Mouse (Mus musculus) intestine, embryonic 14.5 days (tissue): ENCODE results near the gene Tfdp2. TPM values are rescaled to one million over a fixed set of nuclear protein-coding genes. Genes with fewer than 3 reads are reported as not detected.

Source experiments
- ATAC-seq: fragments of 200-750 bp; cut with Nextera tagmentation; replicated peaks from 2 replicates; pipeline ENCODE4 v1.8.0; 2017; ENCODE audit warnings: low read depth, moderate number of reproducible peaks, moderate TSS enrichment, moderate library complexity; ENCODE audit not compliant: low FRiP score, low TSS enrichment
- DNase-seq: peaks from one replicate; pipeline ENCODE4 v3.0.0-alpha.2; 2018; ENCODE audit warnings: low spot score
- H3K27ac ChIP-seq: fragments of 300-500 bp; sonication (generic); 2 replicates; pipeline ENCODE4 v1.5.1; 2014; ENCODE audit warnings: low read depth, mild to moderate bottlenecking, control low read depth
- H3K27me3 ChIP-seq: fragments of 300-500 bp; sonication (generic); replicated peaks from 2 replicates; pipeline ENCODE4 v1.6.1; 2014; ENCODE audit warnings: low read length, control low read depth; ENCODE audit not compliant: control insufficient read depth, insufficient read depth
- H3K36me3 ChIP-seq: fragments of 300-500 bp; sonication (generic); 2 replicates; pipeline ENCODE4 v1.6.1; 2014; ENCODE audit warnings: low read length, control low read depth; ENCODE audit not compliant: control insufficient read depth, insufficient read depth
- H3K4me1 ChIP-seq: fragments of 300-500 bp; sonication (generic); replicated peaks from 2 replicates; pipeline ENCODE4 v1.6.1; 2014; ENCODE audit warnings: low read length, control low read depth, mixed read lengths; ENCODE audit not compliant: control insufficient read depth, insufficient read depth
- H3K4me2 ChIP-seq: fragments of 300-500 bp; sonication (generic); 2 replicates; pipeline ENCODE4 v1.6.1; 2014; ENCODE audit warnings: low read length
- H3K4me3 ChIP-seq: fragments of 300-500 bp; sonication (generic); 2 replicates; pipeline ENCODE4 v1.5.1; 2014; ENCODE audit warnings: low read depth, low read length, control low read depth, mixed read lengths
- H3K9ac ChIP-seq: fragments of 300-500 bp; sonication (generic); 2 replicates; pipeline ENCODE4 v1.6.1; 2014; ENCODE audit warnings: mild to moderate bottlenecking, low read length
- H3K9me3 ChIP-seq: fragments of 300-500 bp; sonication (generic); 2 replicates; pipeline ENCODE4 v1.6.1; 2016; ENCODE audit warnings: low read length, control low read depth; ENCODE audit not compliant: control insufficient read depth
- WGBS: fragments of 180-500 bp; shearing (Covaris S2); extraction: QIAGEN DNeasy Blood & Tissue Kit; methylation state at CpG from one replicate; pipeline ENCODE4 v1.1.7; 2014; 5-methylcytosine and 5-hydroxymethylcytosine counted together
- polyA plus RNA-seq: library from polyadenylated mRNA; unstranded; fragments of >200 nt; fragmentation: Nextera tagmentation; extraction: Ambion mirVana; gene quantifications from 2 replicates; pipeline ENCODE4 v1.2.1, GENCODE M21; 2014

Tfdp2 gene
- polyA plus RNA-seq, 1 experiment from 2014 or later = 46.4 TPM

DNA sequence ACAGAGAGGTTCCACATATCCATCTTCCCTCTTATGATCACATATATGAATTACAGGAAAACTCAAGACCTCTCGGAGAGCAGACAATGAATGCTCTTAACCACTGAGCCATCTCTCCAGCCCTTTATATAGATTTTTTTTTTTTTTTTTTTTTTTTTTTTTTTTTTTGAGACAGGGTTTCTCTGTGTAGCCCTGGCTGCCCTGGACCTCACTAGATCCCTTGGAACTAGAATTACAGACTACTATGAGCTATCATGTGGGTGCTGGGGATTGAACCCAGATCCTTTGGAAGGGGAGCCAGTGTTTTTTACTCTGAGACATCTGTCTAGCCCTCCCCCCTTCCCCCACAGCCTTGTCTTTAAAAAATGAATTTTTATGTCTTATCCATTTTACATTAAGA lies 21.2 kb downstream of the Tfdp2 start:
- ATAC-seq = no peak
- 92% methylated on average over 1 of the region's 1 CpGs for WGBS

DNA sequence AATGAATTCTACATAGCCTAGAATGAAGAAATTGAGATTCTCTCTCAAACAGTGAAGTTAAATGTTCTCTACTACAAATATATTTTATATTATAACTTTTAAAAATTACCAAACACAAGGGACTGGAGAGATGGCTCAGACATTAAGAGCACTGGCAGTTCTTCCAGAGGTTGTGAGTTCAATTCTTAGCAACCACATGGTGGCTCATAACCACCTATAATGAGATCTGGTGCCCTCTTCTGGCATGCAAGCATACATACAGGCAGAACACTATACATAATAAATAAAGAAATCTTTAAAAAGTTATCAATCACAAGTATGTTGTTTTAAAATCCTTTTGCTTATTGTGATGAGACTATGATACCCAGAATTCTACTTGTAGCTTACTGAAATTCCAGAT lies 21.7 kb downstream of the Tfdp2 start:
- ATAC-seq (no peak), DNase-seq (no peak)
- Histone ChIP-seq H3K9me3 (no peaks in the 10 kb centered on the region), H3K27me3 (no peaks in the 10 kb centered on the region), H3K4me2 (no peak overlapping the region), H3K9ac (no peak overlapping the region), H3K4me1 (no peaks in the 10 kb centered on the region), H3K4me3 (no peak overlapping the region), H3K27ac (no peak overlapping the region), H3K36me3 (no peaks in the 10 kb centered on the region; the same call in 1 of the 2 replicates)

More for the DNA sequence above, 21.2 kb downstream of the Tfdp2 start:
- Histone ChIP-seq H3K9me3 (no peaks in the 10 kb centered on the region), H3K27me3 (no peaks in the 10 kb centered on the region), H3K9ac (no peak overlapping the region), H3K4me3 (no peak overlapping the region), H3K27ac (no peak overlapping the region), H3K4me1 (no peaks in the 10 kb centered on the region), H3K4me2 (no peak overlapping the region), H3K36me3 (no peaks in the 10 kb centered on the region; the same call in 1 of the 2 replicates)
- DNase-seq = no peak

DNA sequence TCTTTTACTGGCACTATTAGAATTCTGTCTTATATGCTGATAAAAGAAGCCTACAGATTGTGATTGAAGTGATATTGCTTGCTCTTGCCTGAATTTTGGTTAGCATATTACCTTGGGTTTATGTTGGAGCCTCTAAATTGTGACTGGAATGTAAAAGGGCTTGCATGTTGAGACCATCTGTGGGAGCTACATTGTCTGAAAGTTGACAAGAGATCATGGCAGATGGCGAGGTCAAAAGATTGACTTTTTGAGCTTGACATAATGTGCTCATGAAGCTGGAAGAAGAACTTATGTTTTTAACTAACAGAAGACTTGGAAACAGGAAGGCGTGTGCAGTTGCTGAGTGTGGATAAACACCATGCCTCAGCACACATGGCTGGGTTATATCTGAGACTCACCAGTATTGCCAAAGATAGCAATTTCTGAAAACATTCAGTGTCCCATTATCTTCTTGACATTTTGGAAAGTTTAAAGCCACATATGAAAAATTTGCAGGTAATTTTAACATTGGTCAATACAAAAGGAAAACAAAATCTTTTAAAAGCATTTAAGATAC lies 23.1 kb downstream of the Tfdp2 start:
- DNase-seq = no peak
- Histone ChIP-seq H3K4me2 (no peak overlapping the region), H3K4me1 (no peaks in the 10 kb centered on the region), H3K27me3 (no peaks in the 10 kb centered on the region), H3K4me3 (no peak overlapping the region), H3K27ac (no peak overlapping the region), H3K36me3 (no peaks in the 10 kb centered on the region; the same call in 1 of the 2 replicates), H3K9me3 (no peaks in the 10 kb centered on the region), H3K9ac (no peak overlapping the region)
- 75% methylated on average over 2 of the region's 2 CpGs for WGBS
- ATAC-seq = no peak

DNA sequence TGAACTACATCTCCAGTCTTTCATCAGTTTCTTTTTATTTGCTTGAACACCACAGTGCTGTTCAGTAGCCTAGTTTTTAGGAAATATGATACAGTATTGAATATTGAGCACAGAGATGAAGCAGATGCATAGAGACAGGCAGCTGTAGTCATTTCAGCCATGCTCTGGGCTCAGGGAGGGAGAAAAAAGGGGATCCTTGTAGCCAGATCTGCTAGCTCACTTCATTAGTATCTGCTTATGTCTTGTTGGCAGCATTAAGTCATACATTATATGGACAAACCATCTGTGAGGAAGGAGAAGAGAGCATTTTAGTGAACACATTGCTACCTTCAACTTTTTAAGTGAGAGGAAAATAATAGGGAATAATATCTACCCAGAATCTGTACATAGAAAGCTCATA lies 24.3 kb downstream of the Tfdp2 start:
- no peaks in the 10 kb centered on the region for H3K4me1 ChIP-seq
- H3K27me3 ChIP-seq = no peaks in the 10 kb centered on the region
- no peak overlapping the region for H3K4me2 ChIP-seq
- no peaks in the 10 kb centered on the region for H3K9me3 ChIP-seq
- H3K36me3 ChIP-seq = no peaks in the 10 kb centered on the region
- no peak overlapping the region for H3K4me3 ChIP-seq
- no peak overlapping the region for H3K27ac ChIP-seq
- ATAC-seq = no peak
- DNase-seq = no peak
- H3K9ac ChIP-seq = no peak overlapping the region

DNA sequence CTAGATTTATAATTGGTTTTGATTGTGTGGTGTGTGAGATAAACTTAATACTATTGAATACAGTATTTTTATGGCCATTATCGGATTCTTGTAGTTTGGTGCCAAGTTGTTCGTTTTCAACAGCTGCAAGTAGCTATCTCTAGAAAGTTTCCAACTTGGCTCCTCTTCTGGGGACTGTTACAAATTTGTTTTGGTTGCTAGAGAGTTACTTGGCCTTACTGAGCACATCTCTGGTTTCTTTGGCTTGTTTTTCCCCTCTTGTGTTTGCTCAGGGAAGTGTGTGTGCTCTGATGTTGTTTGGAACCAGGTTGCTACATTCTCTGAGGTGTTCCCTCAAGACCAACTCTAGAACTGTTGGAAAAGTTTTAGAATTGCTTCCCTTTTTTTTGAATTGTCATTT lies 27.2 kb downstream of the Tfdp2 start:
- H3K4me1 ChIP-seq = no peaks in the 10 kb centered on the region
- ATAC-seq (no peak), DNase-seq (no peak)
- WGBS = 88% methylated on average over 2 of the region's 2 CpGs
- H3K27ac ChIP-seq = no peak overlapping the region
- no peaks in the 10 kb centered on the region for H3K27me3 ChIP-seq
- H3K4me3 ChIP-seq = no peak overlapping the region
- H3K9ac ChIP-seq = no peak overlapping the region
- H3K9me3 ChIP-seq = no peaks in the 10 kb centered on the region
- H3K4me2 ChIP-seq = no peak overlapping the region
- H3K36me3 ChIP-seq = no peaks in the 10 kb centered on the region

GRCm38 (mm10) chr9:96228285-96228684 lies 32.2 kb downstream of the Tfdp2 start:
- no peaks in the 10 kb centered on the region for H3K36me3 ChIP-seq
- no peaks in the 10 kb centered on the region for H3K9me3 ChIP-seq
- no peak overlapping the region for H3K4me2 ChIP-seq
- no peak for DNase-seq
- H3K9ac ChIP-seq = no peak overlapping the region
- H3K27ac ChIP-seq = no peak overlapping the region
- ATAC-seq = no peak
- H3K4me3 ChIP-seq = no peak overlapping the region
- H3K27me3 ChIP-seq = no peaks in the 10 kb centered on the region
- H3K4me1 ChIP-seq = no peaks in the 10 kb centered on the region

GRCm38 (mm10) chr9:96230271-96230670 lies 34.2 kb downstream of the Tfdp2 start:
- ATAC-seq (no peak), DNase-seq (no peak)
- Histone ChIP-seq H3K4me2 (no peak overlapping the region), H3K27ac (no peak overlapping the region), H3K27me3 (no peaks in the 10 kb centered on the region), H3K4me3 (no peak overlapping the region), H3K9ac (no peak overlapping the region), H3K4me1 (no peaks in the 10 kb centered on the region), H3K9me3 (no peaks in the 10 kb centered on the region), H3K36me3 (no peaks in the 10 kb centered on the region)
- WGBS = 79% methylated on average over 2 of the region's 2 CpGs

DNA sequence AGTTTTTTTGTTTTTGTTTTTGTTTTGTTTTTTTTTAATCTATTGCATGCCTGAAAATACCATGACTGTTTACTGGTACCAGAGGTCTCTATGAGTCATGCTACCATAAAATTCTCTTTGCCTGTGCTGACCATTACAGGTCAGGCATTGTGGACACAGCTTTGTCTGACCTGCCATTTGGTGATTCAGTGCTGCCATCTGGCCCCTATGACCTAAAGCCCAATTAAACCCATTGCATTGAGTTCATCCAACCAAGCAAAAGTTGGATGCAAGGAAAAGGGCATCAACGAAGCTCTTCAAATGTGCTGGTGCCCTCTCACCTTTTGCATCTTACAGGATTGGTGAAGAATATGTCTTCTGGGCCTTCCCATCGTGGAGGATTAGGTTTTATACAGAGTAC lies 39.4 kb downstream of the Tfdp2 start:
- Histone ChIP-seq H3K4me3 (no peak overlapping the region), H3K4me2 (no peak overlapping the region), H3K9me3 (no peaks in the 10 kb centered on the region), H3K27ac (no peak overlapping the region), H3K9ac (no peak overlapping the region), H3K36me3 (no peaks in the 10 kb centered on the region), H3K27me3 (no peaks in the 10 kb centered on the region), H3K4me1 (no peaks in the 10 kb centered on the region)
- no peak for DNase-seq
- no peak for ATAC-seq
- WGBS = 70% methylated on average over 2 of the region's 2 CpGs

DNA sequence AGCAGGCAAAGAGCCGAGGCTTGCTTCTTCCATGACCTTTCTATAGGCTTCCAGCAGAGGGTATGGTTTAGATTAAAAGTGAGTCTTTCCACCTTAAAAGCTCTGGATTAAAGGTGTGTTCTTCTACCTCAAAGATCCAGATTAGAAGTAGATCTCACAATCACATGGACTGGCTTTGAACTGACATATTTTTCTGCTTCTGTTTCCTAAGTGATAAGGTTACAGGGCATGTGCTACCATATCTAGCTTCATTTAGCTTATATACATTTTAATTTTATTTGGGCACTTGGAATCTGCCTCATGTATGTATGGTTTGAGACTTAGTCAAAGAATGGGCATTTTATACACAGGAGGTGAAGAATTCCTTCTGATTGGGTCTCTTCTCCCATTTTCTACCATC lies 41.3 kb downstream of the Tfdp2 start:
- 94% methylated on average over 1 of the region's 1 CpGs for WGBS
- H3K36me3 ChIP-seq = 0 out of 2 replicates have a peak, but pooled peaks cover 2% of the 10 kb centered on the region
- DNase-seq (no peak), ATAC-seq (no peak)
- H3K9ac ChIP-seq = no peak overlapping the region
- H3K9me3 ChIP-seq = no peaks in the 10 kb centered on the region
- no peak overlapping the region for H3K4me3 ChIP-seq
- H3K27ac ChIP-seq = no peak overlapping the region
- no peak overlapping the region for H3K4me2 ChIP-seq
- no peaks in the 10 kb centered on the region for H3K4me1 ChIP-seq
- no peaks in the 10 kb centered on the region for H3K27me3 ChIP-seq
